Mouse (Mus musculus) limb, embryonic 11.5 days (tissue): ENCODE measurements around the gene Sh3rf3. TPM values are rescaled to one million over a fixed set of nuclear protein-coding genes. Genes with fewer than 3 reads are reported as not detected.

ENCODE experiments used
- ATAC-seq: fragments of 200-750 bp; cut with Nextera tagmentation; 2 replicates; pipeline ENCODE4 v1.8.0; 2017; ENCODE audit warnings: low read depth; ENCODE audit not compliant: insufficient number of reproducible peaks, low FRiP score, low TSS enrichment
- DNase-seq: peaks from one replicate; pipeline ENCODE4 v3.0.0-alpha.2; 2015; ENCODE audit warnings: low spot score
- H3K27ac ChIP-seq: fragments of 300-500 bp; sonication (generic); replicated peaks from 2 replicates; pipeline ENCODE4 v1.5.1; 2014; ENCODE audit warnings: low read depth, mild to moderate bottlenecking, low read length
- H3K27me3 ChIP-seq: fragments of 300-500 bp; sonication (generic); 2 replicates; pipeline ENCODE4 v1.6.1; 2014; ENCODE audit warnings: mild to moderate bottlenecking, low read length, mixed read lengths; ENCODE audit not compliant: control insufficient read depth, insufficient read depth
- H3K36me3 ChIP-seq: fragments of 300-500 bp; sonication (generic); 2 replicates; pipeline ENCODE4 v1.6.1; 2014; ENCODE audit warnings: mild to moderate bottlenecking, low read length, moderate library complexity, mixed read lengths; ENCODE audit not compliant: control insufficient read depth, insufficient read depth
- H3K4me1 ChIP-seq: fragments of 300-500 bp; sonication (generic); 2 replicates; pipeline ENCODE4 v1.6.1; 2014; ENCODE audit warnings: low read length, mixed read lengths; ENCODE audit not compliant: control insufficient read depth, insufficient read depth
- H3K4me2 ChIP-seq: fragments of 300-500 bp; sonication (generic); 2 replicates; pipeline ENCODE4 v1.6.1; 2014; ENCODE audit warnings: low read depth, mild to moderate bottlenecking, moderate library complexity; ENCODE audit not compliant: severe bottlenecking
- H3K4me3 ChIP-seq: fragments of 300-500 bp; sonication (generic); 2 replicates; pipeline ENCODE4 v1.5.1; 2014; ENCODE audit warnings: low read depth, low read length
- H3K9ac ChIP-seq: fragments of 300-500 bp; sonication (generic); 2 replicates; pipeline ENCODE4 v1.6.1; 2014; ENCODE audit warnings: mild to moderate bottlenecking, low read length
- H3K9me3 ChIP-seq: fragments of 300-500 bp; sonication (generic); 2 replicates; pipeline ENCODE4 v1.6.1; 2016; ENCODE audit warnings: low read length; ENCODE audit not compliant: control insufficient read depth
- WGBS: fragments of 180-500 bp; shearing (Covaris S2); extraction: QIAGEN DNeasy Blood & Tissue Kit; methylation state at CpG from one replicate; pipeline ENCODE4 v1.1.7; 2014; 5-methylcytosine and 5-hydroxymethylcytosine counted together
- polyA plus RNA-seq: library from polyadenylated mRNA; unstranded; fragments of >200 nt; fragmentation: Nextera tagmentation; extraction: Ambion mirVana; gene quantifications from 2 replicates; pipeline ENCODE4 v1.2.1, GENCODE M21; 2014

The Sh3rf3 gene
- polyA plus RNA-seq, 1 experiment from 2014 or later = 0.60 TPM

GRCm38 (mm10) chr10:58935606-58936005 is 122.4 kb downstream of the Sh3rf3 start:
- Histone ChIP-seq H3K9ac (no peak overlapping the region), H3K4me1 (peaks cover 6% of the 10 kb centered on the region), H3K4me2 (no peak overlapping the region), H3K27ac (no peak overlapping the region), H3K9me3 (no peaks in the 10 kb centered on the region), H3K27me3 (no peaks in the 10 kb centered on the region), H3K4me3 (no peak overlapping the region), H3K36me3 (no peaks in the 10 kb centered on the region)
- no peak for DNase-seq
- no peak for ATAC-seq
- WGBS = 76% methylated on average over 6 of the region's 6 CpGs

- Histone ChIP-seq H3K36me3 (no peaks in the 10 kb centered on the region), H3K4me3 (no peak overlapping the region), H3K4me1 (peaks cover 6% of the 10 kb centered on the region), H3K9me3 (no peaks in the 10 kb centered on the region), H3K9ac (no peak overlapping the region), H3K27me3 (no peaks in the 10 kb centered on the region), H3K4me2 (no peak overlapping the region), H3K27ac (no peak overlapping the region)
- DNase-seq = no peak
- 84% methylated on average over 9 of the region's 9 CpGs for WGBS
- ATAC-seq = no peak
Measured at GRCm38 (mm10) chr10:58936441-58936860, 123.3 kb downstream of the Sh3rf3 start.

GRCm38 (mm10) chr10:58937521-58937920 is 124.4 kb downstream of the Sh3rf3 start:
- WGBS = 75% methylated on average over 3 of the region's 3 CpGs

GRCm38 (mm10) chr10:58942819-58943218 is 129.7 kb downstream of the Sh3rf3 start:
- DNase-seq (no peak), ATAC-seq (no peak)
- H3K9me3 ChIP-seq = no peaks in the 10 kb centered on the region
- no peaks in the 10 kb centered on the region for H3K4me1 ChIP-seq
- H3K4me3 ChIP-seq = no peak overlapping the region
- H3K27me3 ChIP-seq = no peaks in the 10 kb centered on the region
- no peaks in the 10 kb centered on the region for H3K36me3 ChIP-seq
- 84% methylated on average over 3 of the region's 3 CpGs for WGBS
- H3K4me2 ChIP-seq = no peak overlapping the region
- no peak overlapping the region for H3K9ac ChIP-seq
- no peak overlapping the region for H3K27ac ChIP-seq

More at GRCm38 (mm10) chr10:58937521-58937920, 124.4 kb downstream of the Sh3rf3 start:
- ATAC-seq (no peak), DNase-seq (no peak)
- Histone ChIP-seq H3K4me2 (no peak overlapping the region), H3K9me3 (no peaks in the 10 kb centered on the region), H3K9ac (no peak overlapping the region), H3K4me1 (peaks cover under 1% of the 10 kb centered on the region; the same call in 1 of the 2 replicates), H3K27ac (no peak overlapping the region), H3K36me3 (no peaks in the 10 kb centered on the region), H3K4me3 (no peak overlapping the region), H3K27me3 (no peaks in the 10 kb centered on the region)

- H3K9ac ChIP-seq = no peak overlapping the region
- H3K4me3 ChIP-seq = no peak overlapping the region
- no peaks in the 10 kb centered on the region for H3K36me3 ChIP-seq
- no peaks in the 10 kb centered on the region for H3K4me1 ChIP-seq
- no peak overlapping the region for H3K27ac ChIP-seq
- DNase-seq (no peak), ATAC-seq (no peak)
- H3K9me3 ChIP-seq = no peaks in the 10 kb centered on the region
- H3K27me3 ChIP-seq = no peaks in the 10 kb centered on the region
- 74% methylated on average over 9 of the region's 9 CpGs for WGBS
- no peak overlapping the region for H3K4me2 ChIP-seq
Measured at GRCm38 (mm10) chr10:58943661-58944400, 130.7 kb downstream of the Sh3rf3 start.

GRCm38 (mm10) chr10:58944930-58945329 is 131.8 kb downstream of the Sh3rf3 start:
- no peaks in the 10 kb centered on the region for H3K36me3 ChIP-seq
- no peaks in the 10 kb centered on the region for H3K9me3 ChIP-seq
- DNase-seq = no peak

GRCm38 (mm10) chr10:58949770-58950638 is 136.8 kb downstream of the Sh3rf3 start:
- WGBS = 27% methylated on average over 11 of the region's 11 CpGs
- Histone ChIP-seq H3K9ac (no peak overlapping the region), H3K27me3 (no peaks in the 10 kb centered on the region), H3K4me3 (no peak overlapping the region), H3K27ac (no peak overlapping the region), H3K9me3 (no peaks in the 10 kb centered on the region), H3K4me1 (0 out of 2 replicates have a peak, but pooled peaks cover 4% of the 10 kb centered on the region), H3K4me2 (no peak overlapping the region), H3K36me3 (no peaks in the 10 kb centered on the region)
- DNase-seq (no peak), ATAC-seq (0 out of 2 replicates have a peak, but pooled peaks have one; percentile 9)

More at GRCm38 (mm10) chr10:58944930-58945329, 131.8 kb downstream of the Sh3rf3 start:
- no peak for ATAC-seq
- H3K27me3 ChIP-seq = no peaks in the 10 kb centered on the region
- 45% methylated on average over 6 of the region's 6 CpGs for WGBS
- H3K27ac ChIP-seq = no peak overlapping the region
- no peak overlapping the region for H3K9ac ChIP-seq
- H3K4me1 ChIP-seq = 0 out of 2 replicates have a peak, but pooled peaks cover 1% of the 10 kb centered on the region
- H3K4me2 ChIP-seq = no peak overlapping the region
- no peak overlapping the region for H3K4me3 ChIP-seq

GRCm38 (mm10) chr10:58960193-58960592 is 147.0 kb downstream of the Sh3rf3 start:
- no peak overlapping the region for H3K27ac ChIP-seq

More at GRCm38 (mm10) chr10:58960193-58960592, 147.0 kb downstream of the Sh3rf3 start:
- Histone ChIP-seq H3K36me3 (no peaks in the 10 kb centered on the region), H3K9ac (no peak overlapping the region), H3K4me1 (no peaks in the 10 kb centered on the region), H3K27me3 (no peaks in the 10 kb centered on the region), H3K9me3 (no peaks in the 10 kb centered on the region), H3K4me3 (no peak overlapping the region), H3K4me2 (no peak overlapping the region)
- ATAC-seq (no peak), DNase-seq (no peak)
- WGBS = 79% methylated on average over 4 of the region's 4 CpGs
